Mouse (Mus musculus) neural tube, embryonic 11.5 days (tissue): ENCODE results near the gene Atp5s. TPM values are rescaled to one million over a fixed set of nuclear protein-coding genes. Genes with fewer than 3 reads are reported as not detected.

Experiments used
- ATAC-seq: fragments of 200-750 bp; cut with Nextera tagmentation; 2 replicates; pipeline ENCODE4 v1.8.0; 2017; ENCODE audit warnings: moderate number of reproducible peaks, mild to moderate bottlenecking, moderate TSS enrichment, moderate library complexity; ENCODE audit not compliant: insufficient read depth, low FRiP score, low TSS enrichment
- DNase-seq: peaks from one replicate; pipeline ENCODE4 v3.0.0-alpha.2; 2015; ENCODE audit warnings: low spot score
- H3K27ac ChIP-seq: fragments of 300-500 bp; sonication (generic); 2 replicates; pipeline ENCODE4 v1.5.1; 2014; ENCODE audit warnings: low read depth, mild to moderate bottlenecking, low read length
- H3K27me3 ChIP-seq: fragments of 300-500 bp; sonication (generic); 2 replicates; pipeline ENCODE4 v1.6.1; 2014; ENCODE audit warnings: mild to moderate bottlenecking, low read length, mixed read lengths; ENCODE audit not compliant: control insufficient read depth, insufficient read depth
- H3K36me3 ChIP-seq: fragments of 300-500 bp; sonication (generic); 2 replicates; pipeline ENCODE4 v1.6.1; 2014; ENCODE audit warnings: mild to moderate bottlenecking, low read length, moderate library complexity, mixed read lengths; ENCODE audit not compliant: control insufficient read depth, insufficient read depth
- H3K4me1 ChIP-seq: fragments of 300-500 bp; sonication (generic); 2 replicates; pipeline ENCODE4 v1.6.1; 2014; ENCODE audit warnings: low read length, mixed read lengths; ENCODE audit not compliant: control insufficient read depth, insufficient read depth
- H3K4me2 ChIP-seq: fragments of 300-500 bp; sonication (generic); 2 replicates; pipeline ENCODE4 v1.6.1; 2014; ENCODE audit warnings: low read depth, mild to moderate bottlenecking, moderate library complexity
- H3K4me3 ChIP-seq: fragments of 300-500 bp; sonication (generic); 2 replicates; pipeline ENCODE4 v1.5.1; 2014; ENCODE audit warnings: low read depth, low read length
- H3K9ac ChIP-seq: fragments of 300-500 bp; sonication (generic); 2 replicates; pipeline ENCODE4 v1.6.1; 2014; ENCODE audit warnings: mild to moderate bottlenecking, low read length
- H3K9me3 ChIP-seq: fragments of 300-500 bp; sonication (generic); 2 replicates; pipeline ENCODE4 v1.6.1; 2016; ENCODE audit warnings: low read length; ENCODE audit not compliant: control insufficient read depth
- WGBS: fragments of 180-500 bp; shearing (Covaris S2); extraction: QIAGEN DNeasy Blood & Tissue Kit; methylation state at CpG from one replicate; pipeline ENCODE4 v1.1.7; 2014; 5-methylcytosine and 5-hydroxymethylcytosine counted together
- polyA plus RNA-seq: library from polyadenylated mRNA; unstranded; fragments of >200 nt; fragmentation: Nextera tagmentation; extraction: Ambion mirVana; gene quantifications from 2 replicates; pipeline ENCODE4 v1.2.1, GENCODE M21; 2014

Atp5s gene
- polyA plus RNA-seq, 1 experiment from 2014 or later, result 24.0 TPM

- no peak for DNase-seq
- H3K4me2 ChIP-seq, result no peak overlapping the region
- no peak for ATAC-seq
- no peak overlapping the region for H3K27ac ChIP-seq
- H3K4me1 ChIP-seq, result no peaks in the 10 kb centered on the region
- no peak overlapping the region for H3K4me3 ChIP-seq
- WGBS, result 75% methylated on average over 8 of the region's 8 CpGs
- H3K9me3 ChIP-seq, result no peaks in the 10 kb centered on the region
- no peak overlapping the region for H3K9ac ChIP-seq
- no peaks in the 10 kb centered on the region for H3K27me3 ChIP-seq
- H3K36me3 ChIP-seq, result no peaks in the 10 kb centered on the region
Observed at GRCm38 (mm10) chr12:69781480-69781879, 56.7 kb downstream of the Atp5s start.

DNA sequence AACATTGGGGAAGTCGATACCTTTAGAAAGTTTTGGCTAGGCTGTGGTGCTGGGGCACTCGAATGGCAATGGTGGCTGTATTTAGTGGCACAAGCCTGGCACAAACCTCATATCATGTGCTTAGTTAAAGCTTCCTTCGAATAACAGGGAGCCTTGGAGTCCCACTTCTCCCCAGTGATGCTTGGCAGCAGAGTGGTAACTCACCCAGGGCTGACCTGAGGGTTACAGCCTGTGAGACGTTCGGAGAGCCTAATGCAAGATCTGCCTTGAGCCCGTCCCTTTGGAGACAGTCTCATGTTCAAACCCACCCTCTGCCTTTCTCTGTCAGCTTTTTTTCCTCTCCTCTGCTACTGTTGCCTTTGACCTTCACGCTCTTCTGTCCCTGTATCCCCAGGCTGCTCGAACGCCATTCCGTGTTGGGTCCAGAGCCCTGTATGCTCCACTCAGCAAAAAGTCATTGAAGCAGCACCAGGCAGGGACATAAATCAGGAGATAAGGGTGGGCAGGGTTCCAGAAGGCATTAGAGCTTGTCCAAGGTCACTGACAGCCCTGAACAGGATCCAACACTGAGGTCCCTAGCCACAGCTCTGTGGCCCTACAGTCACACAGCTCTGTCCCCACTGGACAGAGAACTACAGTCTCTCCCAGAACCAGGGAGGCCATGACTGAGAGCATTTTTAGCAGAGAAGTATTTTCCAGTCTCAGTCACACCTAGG lies 57.3 kb downstream of the Atp5s start:
- H3K36me3 ChIP-seq, result no peaks in the 10 kb centered on the region
- no peak overlapping the region for H3K9ac ChIP-seq
- H3K4me3 ChIP-seq, result no peak overlapping the region
- no peak for ATAC-seq
- H3K27ac ChIP-seq, result no peak overlapping the region
- no peaks in the 10 kb centered on the region for H3K4me1 ChIP-seq
- H3K27me3 ChIP-seq, result no peaks in the 10 kb centered on the region
- WGBS, result 73% methylated on average over 10 of the region's 10 CpGs
- DNase-seq, result no peak
- no peaks in the 10 kb centered on the region for H3K9me3 ChIP-seq
- no peak overlapping the region for H3K4me2 ChIP-seq

DNA sequence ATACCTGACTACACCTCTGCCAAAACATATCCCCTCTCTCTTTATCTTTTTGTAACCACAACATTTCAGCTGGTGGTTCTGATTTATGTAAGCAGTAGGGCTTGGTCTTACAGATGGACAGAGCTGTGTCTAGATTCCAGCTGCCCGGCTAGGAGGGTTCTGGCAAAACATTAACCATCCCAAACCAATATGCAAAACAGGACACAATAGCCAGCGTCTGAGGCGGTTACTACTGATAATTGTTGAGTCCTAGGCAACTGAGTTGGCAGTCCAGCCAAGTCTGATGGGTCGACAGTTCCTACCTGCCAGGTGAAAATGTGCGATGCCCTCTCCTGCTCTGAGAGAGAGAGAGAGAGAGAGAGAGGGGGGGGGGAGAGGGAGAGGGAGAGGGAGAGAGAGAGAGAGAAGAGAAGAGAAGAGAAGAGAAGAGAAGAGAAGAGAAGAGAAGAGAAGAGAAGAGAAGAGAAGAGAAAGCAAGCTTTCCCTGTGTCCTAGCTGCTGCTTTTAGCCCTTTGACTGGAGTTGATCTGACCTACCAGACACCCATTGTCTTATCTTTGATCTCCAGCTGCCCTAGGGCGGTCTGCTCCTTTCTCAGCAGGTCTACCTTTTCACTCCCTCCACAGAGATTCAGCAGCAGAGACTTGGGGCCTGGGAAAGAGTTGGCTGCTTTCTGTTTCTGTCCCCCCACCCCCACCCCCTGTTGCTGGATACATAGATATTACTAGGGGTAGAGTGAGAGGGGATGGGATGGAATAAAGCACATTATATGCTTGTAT lies 58.7 kb downstream of the Atp5s start:
- Histone ChIP-seq H3K36me3 (no peaks in the 10 kb centered on the region), H3K27ac (no peak overlapping the region), H3K27me3 (no peaks in the 10 kb centered on the region), H3K4me3 (no peak overlapping the region), H3K9ac (no peak overlapping the region), H3K4me1 (no peaks in the 10 kb centered on the region), H3K4me2 (no peak overlapping the region), H3K9me3 (no peaks in the 10 kb centered on the region)
- ATAC-seq (no peak), DNase-seq (no peak)
- WGBS, result 46% methylated on average over 6 of the region's 6 CpGs

DNA sequence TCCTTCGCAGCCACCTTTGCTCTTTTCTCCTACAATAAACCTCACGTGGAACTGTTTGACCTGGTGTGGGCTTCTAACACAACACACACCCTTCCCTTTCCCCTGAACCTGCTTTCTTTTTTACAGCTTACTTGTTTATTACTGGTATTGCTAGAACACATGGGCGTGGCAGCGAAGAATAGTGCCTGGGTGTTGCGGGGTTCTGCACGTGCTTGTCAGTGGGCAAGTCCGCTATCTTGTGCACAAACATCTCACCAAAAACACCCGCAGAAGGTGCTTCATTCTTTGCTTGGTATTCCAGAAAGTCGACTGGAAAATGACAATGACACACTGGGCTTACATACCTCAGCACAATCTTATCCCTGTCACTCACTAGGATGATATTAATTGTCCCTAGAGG lies 60.7 kb downstream of the Atp5s start:
- H3K9ac ChIP-seq, result no peak overlapping the region
- H3K27ac ChIP-seq, result no peak overlapping the region
- no peaks in the 10 kb centered on the region for H3K9me3 ChIP-seq
- H3K36me3 ChIP-seq, result no peaks in the 10 kb centered on the region
- no peak for DNase-seq
- H3K4me2 ChIP-seq, result no peak overlapping the region
- H3K4me3 ChIP-seq, result no peak overlapping the region
- no peaks in the 10 kb centered on the region for H3K4me1 ChIP-seq
- H3K27me3 ChIP-seq, result 0 out of 2 replicates have a peak, but pooled peaks cover 2% of the 10 kb centered on the region
- no peak for ATAC-seq
- 90% methylated on average over 9 of the region's 9 CpGs for WGBS

- H3K27me3 ChIP-seq, result 0 out of 2 replicates have a peak, but pooled peaks cover 2% of the 10 kb centered on the region
- WGBS, result 84% methylated on average over 5 of the region's 5 CpGs
- no peak for DNase-seq
- H3K4me3 ChIP-seq, result no peak overlapping the region
- no peak overlapping the region for H3K27ac ChIP-seq
- no peaks in the 10 kb centered on the region for H3K9me3 ChIP-seq
- no peak overlapping the region for H3K4me2 ChIP-seq
- no peak overlapping the region for H3K9ac ChIP-seq
- no peaks in the 10 kb centered on the region for H3K36me3 ChIP-seq
- ATAC-seq, result no peak
- H3K4me1 ChIP-seq, result no peaks in the 10 kb centered on the region
Observed at GRCm38 (mm10) chr12:69788380-69788779, 63.6 kb downstream of the Atp5s start.

- Histone ChIP-seq H3K9me3 (no peaks in the 10 kb centered on the region), H3K4me3 (peak overlapping the region; percentile 47), H3K4me2 (peak overlapping the region; percentile 89), H3K27me3 (0 out of 2 replicates have a peak, but pooled peaks cover 2% of the 10 kb centered on the region), H3K27ac (no peak overlapping the region), H3K36me3 (no peaks in the 10 kb centered on the region), H3K4me1 (no peaks in the 10 kb centered on the region), H3K9ac (peak overlapping the region; percentile 66)
- whole genome bisulfite sequencing, result 37% methylated on average over 27 of the region's 27 CpGs
- DNase-seq (no peak), ATAC-seq (no peak)
Observed at GRCm38 (mm10) chr12:69789766-69790529, 65.2 kb downstream of the Atp5s start.

DNA sequence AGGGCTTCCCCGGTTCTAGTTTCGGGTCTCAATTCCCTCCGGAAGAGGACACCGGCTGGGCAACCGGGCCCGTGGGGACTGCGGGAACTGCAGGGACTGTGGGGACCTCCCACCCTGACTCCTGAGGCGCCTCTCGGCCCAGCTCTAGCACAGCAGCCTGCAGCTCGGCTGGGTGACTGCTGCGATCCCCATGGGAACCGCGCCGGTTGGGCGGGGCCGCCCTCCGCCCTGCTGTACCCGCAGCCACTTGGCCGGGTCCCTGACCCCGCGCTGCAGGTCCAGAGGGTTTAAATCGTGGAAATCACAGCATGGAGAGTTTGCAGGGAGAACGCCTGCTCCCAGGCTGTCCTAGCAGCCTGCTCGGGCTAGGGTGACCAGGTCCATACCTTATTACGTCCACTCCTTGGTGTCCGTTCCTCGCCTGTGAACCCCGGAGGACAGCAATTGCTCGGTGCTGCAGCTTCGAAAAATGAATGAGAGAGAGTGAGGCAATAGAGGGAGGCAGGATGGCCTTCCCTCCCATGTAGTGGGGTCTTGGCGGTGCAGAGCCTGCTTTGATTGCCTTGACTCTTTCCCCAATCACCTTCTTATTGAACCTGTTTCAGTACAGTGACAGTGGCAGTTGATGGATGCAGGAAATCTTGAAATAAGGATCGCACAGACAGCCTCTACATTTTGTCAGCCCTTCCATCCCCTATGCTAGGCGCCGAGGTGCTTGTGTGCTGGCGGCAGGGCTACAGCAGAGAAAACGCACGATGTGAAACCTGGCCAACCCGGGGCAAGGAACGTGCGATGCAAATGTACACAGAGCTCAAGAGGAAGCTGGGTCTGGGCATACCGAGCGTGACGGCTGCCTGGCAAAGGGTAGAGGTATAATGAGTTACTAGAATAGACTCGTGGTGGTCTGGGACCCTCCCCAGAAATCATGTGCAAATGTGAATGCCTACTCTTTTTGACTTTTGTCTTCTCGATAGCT lies 66.1 kb downstream of the Atp5s start, which contains the start of gene Cdkl1:
Gene Cdkl1, minus strand, starts transcription at position 738 of the 976 bp plus-strand sequence.
- Histone ChIP-seq H3K27ac (no peak within 1 kb of the TSS), H3K4me1 (no peaks in the 10 kb centered on the region), H3K4me2 (peak within 1 kb of the TSS; percentile 89), H3K27me3 (0 out of 2 replicates have a peak, but pooled peaks cover 2% of the 10 kb centered on the region), H3K9ac (peak within 1 kb of the TSS; percentile 66), H3K36me3 (no peaks in the 10 kb centered on the region), H3K4me3 (peak within 1 kb of the TSS; percentile 47), H3K9me3 (no peaks in the 10 kb centered on the region)
- ATAC-seq (peak; percentile 87), DNase-seq (peak; percentile 68)
- WGBS, result 2% methylated on average over 45 of the region's 45 CpGs
